Mouse (Mus musculus) heart, postnatal 36 days (tissue): ENCODE measurements at regions not wholly inside any gene's neighbourhood (a gene's known extent, or its start where the extent isn't known, plus 50 kb on each side); places are given as distances from the start of the nearest gene placed in this dataset.

Experiments
- DNase-seq, 2 experiments: peaks; one replicate each; pipeline ENCODE4 v3.0.0; 2021 to 2022
- intact Hi-C: fragments of 180-260 bp; cut with DNase I; formaldehyde crosslinking; loops from one replicate; pipeline ENCODE4 v1.15.1; 2025

- no peak for DNase-seq
- intact Hi-C loops, result no loop called here
Measured at GRCm38 (mm10) chr19:6647216-6647615, 104.4 kb upstream of the Slc22a12 start.

GRCm38 (mm10) chr19:6645912-6646311 lies 103.1 kb upstream of the Slc22a12 start:
- no peak for DNase-seq
- intact Hi-C loops, result no loop called here

- intact Hi-C loops, result no loop called here
Measured at GRCm38 (mm10) chr19:6644871-6645270, 102.0 kb upstream of the Slc22a12 start.

GRCm38 (mm10) chr19:6639681-6640080 lies 96.8 kb upstream of the Slc22a12 start:
- intact Hi-C loops, result no loop called here

More at GRCm38 (mm10) chr19:6644871-6645270, 102.0 kb upstream of the Slc22a12 start:
- no peak for DNase-seq

DNA sequence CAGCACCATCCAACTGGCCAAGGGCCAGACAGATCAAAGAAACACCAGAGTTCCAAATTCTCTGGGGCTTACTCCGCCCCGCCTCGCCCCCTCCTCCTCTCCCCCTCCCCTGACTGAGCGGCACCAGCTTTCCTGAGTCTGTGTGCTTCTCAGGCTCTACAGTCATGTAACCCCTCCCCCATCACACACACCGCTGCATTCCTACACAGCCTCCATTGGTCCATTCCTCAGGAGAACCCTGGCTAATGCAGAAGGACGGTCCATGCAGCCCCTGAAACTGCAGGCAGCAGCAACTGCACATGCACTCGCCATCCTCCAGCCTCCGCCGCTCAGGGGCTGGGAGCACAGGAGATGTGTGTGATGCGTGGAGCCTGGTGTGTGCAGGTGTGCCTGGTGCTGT lies 90.6 kb upstream of the Slc22a12 start:
- intact Hi-C loops, result no loop called here

More at GRCm38 (mm10) chr19:6639681-6640080, 96.8 kb upstream of the Slc22a12 start:
- no peak for DNase-seq

DNA sequence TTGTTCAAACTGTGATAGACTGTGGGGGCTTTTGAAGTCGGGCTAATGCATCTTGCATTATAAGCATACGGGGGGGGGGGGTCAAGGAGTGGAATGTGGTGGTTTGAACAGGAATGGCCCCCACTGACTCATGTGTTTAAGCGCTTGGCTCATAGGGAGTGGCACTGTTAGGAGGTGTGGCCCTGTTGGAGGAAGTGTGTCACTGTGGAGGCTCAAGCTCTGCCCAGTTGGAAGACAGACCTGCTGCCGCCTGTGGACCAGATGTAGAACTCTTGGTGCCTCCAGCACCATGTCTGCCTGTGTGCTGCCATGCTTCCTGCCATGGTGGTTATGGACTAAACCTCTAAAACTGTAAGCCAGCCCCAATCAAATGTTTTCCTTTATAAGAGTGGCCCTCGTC lies 89.0 kb upstream of the Slc22a12 start:
- intact Hi-C loops, result no loop called here
- no peak for DNase-seq

More for the DNA sequence above, 90.6 kb upstream of the Slc22a12 start:
- no peak for DNase-seq

GRCm38 (mm10) chr19:6630613-6630940 lies 87.7 kb upstream of the Slc22a12 start:
- intact Hi-C loops, result no loop called here

GRCm38 (mm10) chr19:6629911-6630612 lies 87.2 kb upstream of the Slc22a12 start:
- intact Hi-C loops, result no loop called here
- no peak for DNase-seq

More at GRCm38 (mm10) chr19:6630613-6630940, 87.7 kb upstream of the Slc22a12 start:
- no peak for DNase-seq

DNA sequence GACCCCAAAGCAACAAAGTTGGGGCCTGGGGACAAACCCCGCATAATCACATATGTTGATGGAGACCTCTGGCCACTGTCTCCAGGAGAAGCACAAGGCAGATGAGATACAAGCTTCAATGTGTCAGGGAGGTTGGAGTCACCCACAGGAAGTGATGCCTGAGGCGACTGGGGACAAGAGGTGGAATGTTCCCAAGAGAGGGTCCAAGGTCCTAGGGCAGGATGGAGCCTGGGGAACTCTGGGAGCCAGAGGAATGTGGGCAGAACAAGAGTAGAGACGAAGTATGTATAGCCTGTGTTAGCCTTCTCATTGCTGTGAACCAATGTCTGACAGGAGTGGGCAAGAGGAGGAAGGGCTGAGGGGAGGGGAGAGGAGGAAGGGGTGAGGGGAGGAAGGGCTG lies 82.7 kb upstream of the Slc22a12 start:
- intact Hi-C loops, result no loop called here
- DNase-seq, result no peak

DNA sequence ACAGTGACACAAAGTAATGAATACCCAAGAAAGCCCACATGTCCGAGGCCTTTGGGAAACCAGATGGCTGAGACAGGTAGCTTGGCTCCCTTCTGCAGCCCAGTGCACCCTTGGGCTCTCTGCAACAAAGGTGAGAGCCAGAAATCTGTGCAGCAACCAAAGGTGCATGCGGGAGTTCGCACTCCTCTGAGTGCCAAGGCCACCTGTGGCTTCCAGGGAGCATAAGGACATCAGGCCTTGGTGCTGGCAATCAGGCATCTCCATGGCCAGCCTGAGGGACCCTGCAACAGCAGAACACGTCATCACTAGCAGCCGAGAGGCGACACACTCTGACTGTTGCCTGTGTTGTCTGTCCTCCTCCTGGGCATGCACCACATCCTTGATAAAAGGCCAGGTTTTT lies 78.2 kb upstream of the Slc22a12 start:
- DNase-seq, result no peak
- intact Hi-C loops, result no loop called here

- intact Hi-C loops, result no loop called here
- no peak for DNase-seq
Measured at GRCm38 (mm10) chr19:6619546-6619945, 76.7 kb upstream of the Slc22a12 start.

- intact Hi-C loops, result no loop called here
Measured at GRCm38 (mm10) chr19:6616659-6617058, 73.8 kb upstream of the Slc22a12 start.

DNA sequence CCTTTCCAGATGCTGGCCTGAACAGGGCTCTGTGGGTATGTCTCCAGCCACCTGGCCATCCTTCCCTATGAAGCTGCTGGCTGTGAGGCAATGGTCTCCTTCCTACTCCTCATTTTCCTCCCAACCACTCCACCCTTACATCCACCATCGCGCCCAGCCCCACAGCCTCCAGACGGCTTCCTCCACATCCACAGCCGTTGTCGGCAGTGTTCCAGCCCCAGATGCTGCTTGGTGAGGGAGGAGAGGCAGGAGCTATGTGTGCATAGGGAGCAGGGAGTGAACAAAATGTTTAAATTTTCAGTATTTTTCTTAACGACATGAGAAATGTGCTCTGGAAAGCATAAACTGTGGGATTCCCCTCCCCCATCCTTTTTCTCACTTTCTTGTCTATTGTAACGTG lies 69.6 kb upstream of the Slc22a12 start:
- no peak for DNase-seq
- intact Hi-C loops, result no loop called here

More at GRCm38 (mm10) chr19:6616659-6617058, 73.8 kb upstream of the Slc22a12 start:
- DNase-seq, result no peak

GRCm38 (mm10) chr19:6611921-6612320 lies 69.1 kb upstream of the Slc22a12 start:
- intact Hi-C loops, result no loop called here
- DNase-seq, result no peak

- intact Hi-C loops, result no loop called here
- no peak for DNase-seq
Measured at GRCm38 (mm10) chr19:6610715-6611114, 67.9 kb upstream of the Slc22a12 start.

- intact Hi-C loops, result no loop called here
Measured at GRCm38 (mm10) chr19:6610051-6610450, 67.2 kb upstream of the Slc22a12 start.

GRCm38 (mm10) chr19:6607501-6607900 lies 64.7 kb upstream of the Slc22a12 start:
- DNase-seq, result no peak
- intact Hi-C loops, result no loop called here

More at GRCm38 (mm10) chr19:6610051-6610450, 67.2 kb upstream of the Slc22a12 start:
- no peak for DNase-seq

GRCm38 (mm10) chr19:6606667-6607066 lies 63.8 kb upstream of the Slc22a12 start:
- intact Hi-C loops, result no loop called here
- DNase-seq, result no peak

GRCm38 (mm10) chr19:6604702-6605101 lies 61.9 kb upstream of the Slc22a12 start:
- DNase-seq, result peak in 1 of 2 experiments; percentile 8
- intact Hi-C loops, result no loop called here

DNA sequence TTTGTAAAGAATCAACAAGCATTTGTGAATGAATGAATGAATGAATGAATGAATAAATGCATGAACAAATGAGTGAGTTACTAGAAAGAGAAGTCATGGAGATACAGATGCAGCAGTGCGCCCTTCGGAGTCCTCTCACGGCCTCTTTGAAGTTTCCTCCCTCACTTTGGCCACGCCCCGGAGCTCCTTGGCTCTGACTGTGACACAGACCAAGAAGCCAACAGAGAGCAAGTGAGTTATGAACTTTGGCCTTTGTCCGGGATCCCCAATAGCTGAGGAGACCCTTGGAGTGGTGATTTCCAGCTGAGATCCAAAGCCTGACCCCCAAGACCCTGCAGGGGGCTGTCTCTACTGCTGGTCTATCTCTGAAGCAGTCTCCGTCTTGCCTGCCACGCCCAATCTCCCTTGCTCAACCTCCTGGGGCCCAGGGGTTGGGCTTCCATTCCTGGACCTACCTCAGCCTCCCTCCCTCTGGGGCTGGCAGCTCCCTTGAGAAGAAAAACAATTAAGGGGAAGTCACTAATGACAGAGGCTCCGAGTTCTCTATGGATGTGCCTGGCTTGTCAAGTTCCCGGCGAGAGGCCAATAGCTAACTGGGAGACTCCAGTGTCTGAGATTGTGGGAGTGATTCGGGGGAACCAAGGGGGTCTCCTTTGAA lies 58.2 kb upstream of the Slc22a12 start:
- intact Hi-C loops, result no loop called here
- DNase-seq, result no peak

DNA sequence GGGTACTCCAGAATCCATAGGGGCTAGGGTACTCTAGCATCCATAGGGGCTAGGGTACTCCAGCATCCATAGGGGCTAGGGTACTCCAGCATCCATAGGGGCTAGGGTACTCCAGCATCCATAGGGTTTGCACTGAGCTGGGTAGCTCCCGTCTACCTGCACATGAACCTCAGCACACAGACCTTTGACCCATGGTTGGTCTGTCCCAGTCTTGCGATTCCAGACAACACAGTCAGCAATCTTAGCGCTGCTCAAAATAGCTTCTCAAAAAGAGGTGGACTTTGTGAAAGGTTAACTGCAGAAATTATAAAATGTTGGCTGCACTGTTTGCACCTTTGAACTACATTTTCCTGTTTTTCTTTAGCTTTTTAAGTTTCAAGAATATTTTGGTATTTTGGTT lies 56.4 kb upstream of the Slc22a12 start:
- no peak for DNase-seq
- intact Hi-C loops, result no loop called here

DNA sequence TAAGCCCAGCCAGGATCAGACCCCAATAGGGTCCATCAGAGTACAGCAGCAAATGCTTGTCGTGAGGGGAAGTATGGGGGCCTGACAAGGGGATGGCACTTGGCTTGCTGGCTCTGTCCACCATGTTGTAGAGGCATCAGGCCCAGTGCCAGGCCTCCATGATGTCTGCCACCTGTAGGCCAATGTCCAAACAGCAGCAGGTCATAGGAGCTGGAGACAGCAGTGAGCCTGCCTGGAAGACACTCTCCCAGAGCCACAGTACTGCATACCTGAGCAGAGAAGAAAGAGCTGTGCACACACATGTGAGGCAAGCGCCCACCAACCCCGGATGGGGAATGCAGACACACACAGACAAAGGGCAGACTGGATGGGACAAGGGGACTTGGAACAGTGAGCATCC lies 55.4 kb upstream of the Slc22a12 start:
- intact Hi-C loops, result no loop called here
- DNase-seq, result no peak
